Mouse (Mus musculus) liver, adult 2 months (tissue): ENCODE measurements at regions not wholly inside any gene's neighbourhood (a gene's known extent, or its start where the extent isn't known, plus 50 kb on each side); places are given as distances from the start of the nearest gene placed in this dataset.
"Not testable (repeated sequence)": the region's sequence is repeated elsewhere in the genome, so short reads cannot be mapped to it uniquely, and the experiment has no call there.

ENCODE experiments used
- CTCF ChIP-seq: fragments of 200-500 bp; IDR thresholded peaks from 2 replicates; pipeline ENCODE4 v1.5.1; 2011; ENCODE audit warnings: low read depth, low read length, control low read depth
- POLR2A ChIP-seq: fragments of 200-500 bp; IDR thresholded peaks from 2 replicates; pipeline ENCODE4 v1.6.1; 2011; ENCODE audit warnings: low read length, control low read depth; ENCODE audit not compliant: insufficient read depth; ENCODE audit errors: extremely low read depth

DNA sequence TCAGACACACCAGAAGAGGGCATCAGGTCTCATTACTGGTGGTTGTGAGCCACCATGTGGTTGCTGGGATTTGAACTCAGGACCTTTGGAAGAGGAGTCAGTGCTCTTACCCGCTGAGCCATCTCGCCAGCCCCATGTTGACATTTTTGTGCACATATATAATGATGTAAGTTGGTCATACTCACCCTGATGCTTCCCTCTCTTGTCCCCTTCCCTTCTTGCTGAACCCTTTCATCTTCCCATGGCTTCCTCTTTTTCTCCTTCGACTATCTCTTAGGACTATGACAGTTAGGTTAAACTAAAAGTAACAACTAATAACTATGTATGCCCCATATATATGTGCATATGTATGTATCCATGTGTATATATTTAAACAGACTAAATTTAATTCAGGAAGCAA, 61.0 kb upstream of the Cd2ap start:
- TF ChIP-seq POLR2A, CTCF: not testable (repeated sequence)
